Mouse (Mus musculus): ENCODE results near the gene Tor1aip2.

DNA sequence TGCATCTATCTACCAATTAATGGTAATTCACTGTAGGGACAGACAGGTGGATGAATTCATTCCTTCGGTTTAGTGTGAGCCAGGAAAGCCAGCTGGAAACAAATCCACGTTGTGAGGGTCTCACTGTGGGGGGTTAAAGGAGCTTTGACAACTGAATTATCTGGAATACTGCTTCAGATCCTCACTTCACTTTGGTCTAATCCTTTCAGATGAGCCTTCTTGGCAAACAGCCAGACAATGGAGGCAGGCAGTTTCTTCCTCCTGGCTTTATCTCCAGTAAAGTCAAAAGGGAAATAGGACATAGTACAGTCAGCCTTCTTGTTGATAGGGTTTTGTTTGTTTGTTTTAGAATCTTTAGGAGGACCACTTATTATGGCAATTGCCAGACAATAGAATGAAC, 45.8 kb upstream of the Tor1aip2 start:
- TF ChIP-seq CTCF (IDR thresholded peaks at IDR 0.05; ENCODE audit: borderline replicate concordance, insufficient read depth, low read depth, low read length), result no peak
- TF ChIP-seq POLR2A (IDR thresholded peaks at IDR 0.05; ENCODE audit: borderline replicate concordance, insufficient read depth, low read length), result no peak

All from cerebellum, adult 2 months (tissue).